8 mouse cellular contexts compared by ENCODE assay signal in the genomic region with DNA sequence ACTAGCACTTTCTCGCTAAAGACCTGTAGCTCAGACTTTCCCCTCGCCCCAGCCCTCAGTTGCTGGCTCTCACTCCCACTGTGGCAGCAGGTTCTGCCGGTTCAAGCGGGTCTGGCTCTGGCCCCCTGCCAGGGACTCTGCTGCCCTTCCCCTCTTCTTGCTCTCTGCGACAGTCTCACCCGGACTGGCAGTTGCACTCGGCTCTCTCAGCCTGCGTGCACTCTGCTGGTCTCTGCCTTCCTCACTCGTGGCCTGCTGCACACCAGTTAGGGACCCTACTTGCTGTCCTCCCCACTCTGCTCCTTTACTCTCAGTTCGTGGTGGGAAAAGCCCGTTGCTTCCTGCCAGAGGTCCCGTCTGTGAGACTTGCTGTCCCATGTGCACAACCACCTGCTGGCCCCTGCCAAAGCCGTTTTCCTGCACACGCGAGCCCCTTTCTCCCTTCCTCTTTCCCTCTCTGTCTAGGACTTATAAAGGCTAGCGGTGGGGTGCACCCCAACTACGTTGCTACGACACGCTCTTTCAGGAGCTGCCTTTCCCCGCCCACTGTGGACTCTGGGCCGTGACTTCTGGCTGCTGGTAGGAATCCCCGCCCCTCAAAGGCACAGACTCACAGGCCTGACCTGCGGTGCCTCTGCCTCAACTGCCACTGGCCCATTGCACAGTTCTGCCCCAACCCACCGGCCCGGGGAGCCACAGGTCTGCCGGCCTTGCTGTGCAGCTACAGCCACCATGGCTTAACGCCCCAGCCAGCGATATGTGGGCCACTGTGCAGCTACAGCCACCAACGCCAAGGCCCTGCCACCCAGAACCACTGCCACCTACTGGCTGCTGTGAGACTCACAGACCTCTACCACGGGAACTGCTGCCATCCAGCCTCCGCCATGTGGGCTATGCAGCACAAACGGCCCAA. TPM values are rescaled to one million over a fixed set of nuclear protein-coding genes. Genes with fewer than 3 reads are reported as not detected.
DNase-seq lines count a peak whose midpoint lies in the region; ATAC-seq and TF ChIP-seq lines count a peak whose summit lies in the region.

No protein-coding gene starts in this region.

- ATAC-seq in erythroblast, adult 5-6 weeks (replicated peaks; ENCODE audit: low FRiP score, poor library complexity, severe bottlenecking), result peak; percentile 98
- ATAC-seq in kidney, embryonic 15.5 days (replicated peaks; ENCODE audit: low FRiP score), result peak; percentile 90
- peak; percentile 89 for ATAC-seq in limb, embryonic 15.5 days (ENCODE audit: insufficient number of reproducible peaks, low FRiP score, low TSS enrichment, low read depth)
- peak; percentile 90 for ATAC-seq in midbrain, postnatal 0 days (ENCODE audit: low FRiP score)

- 1% methylated on average over 32 of the region's 32 CpGs for WGBS in heart, embryonic 10.5 days
- WGBS in kidney, embryonic 15.5 days, result under 1% methylated on average over 32 of the region's 32 CpGs
- WGBS in limb, embryonic 15.5 days, result under 1% methylated on average over 32 of the region's 32 CpGs
- 1% methylated on average over 32 of the region's 32 CpGs for WGBS in midbrain, postnatal 0 days

- H3K4me1 ChIP-seq in heart, embryonic 10.5 days, result peaks cover 14% of the 10 kb centered on the region
- peaks cover 18% of the 10 kb centered on the region for H3K4me1 ChIP-seq in kidney, embryonic 15.5 days
- H3K4me1 ChIP-seq in limb, embryonic 15.5 days, result peaks cover 13% of the 10 kb centered on the region
- no peaks in the 10 kb centered on the region for H3K4me1 ChIP-seq in midbrain, postnatal 0 days (ENCODE audit: insufficient read depth, low read length)

- H3K4me2 ChIP-seq in kidney, embryonic 15.5 days, result peak overlapping the region; percentile 83
- peak overlapping the region; percentile 80 for H3K4me2 ChIP-seq in limb, embryonic 15.5 days
- peak overlapping the region; percentile 87 for H3K4me2 ChIP-seq in midbrain, postnatal 0 days (ENCODE audit: low read depth, low read length, poor library complexity, severe bottlenecking)

- peak overlapping the region; percentile 56 for H3K9ac ChIP-seq in kidney, embryonic 15.5 days
- peak overlapping the region; percentile 55 for H3K9ac ChIP-seq in limb, embryonic 15.5 days
- H3K9ac ChIP-seq in midbrain, postnatal 0 days (replicated peaks; ENCODE audit: low read length, poor library complexity, severe bottlenecking), result peak overlapping the region; percentile 59

- peak overlapping the region; percentile 84 for H3K27ac ChIP-seq in heart, embryonic 10.5 days
- peak overlapping the region; percentile 89 for H3K27ac ChIP-seq in kidney, embryonic 15.5 days
- H3K27ac ChIP-seq in limb, embryonic 15.5 days, result peak overlapping the region; percentile 84
- peak overlapping the region; percentile 52 for H3K27ac ChIP-seq in midbrain, postnatal 0 days (ENCODE audit: low read depth, low read length)

- no peaks in the 10 kb centered on the region for H3K9me3 ChIP-seq in heart, embryonic 10.5 days
- no peaks in the 10 kb centered on the region for H3K9me3 ChIP-seq in kidney, embryonic 15.5 days (replicated peaks)
- H3K9me3 ChIP-seq in limb, embryonic 15.5 days, result no peaks in the 10 kb centered on the region
- H3K9me3 ChIP-seq in midbrain, postnatal 0 days (ENCODE audit: low read length), result no peaks in the 10 kb centered on the region

- no peaks in the 10 kb centered on the region for H3K27me3 ChIP-seq in heart, embryonic 10.5 days (ENCODE audit: insufficient read depth, poor library complexity, severe bottlenecking)
- H3K27me3 ChIP-seq in kidney, embryonic 15.5 days, result no peaks in the 10 kb centered on the region
- no peaks in the 10 kb centered on the region for H3K27me3 ChIP-seq in limb, embryonic 15.5 days
- no peaks in the 10 kb centered on the region for H3K27me3 ChIP-seq in midbrain, postnatal 0 days (ENCODE audit: insufficient read depth, low read length)

- peak overlapping the region; percentile 68 for H3K4me3 ChIP-seq in heart, embryonic 10.5 days
- H3K4me3 ChIP-seq in kidney, embryonic 15.5 days (replicated peaks), result peak overlapping the region; percentile 56
- H3K4me3 ChIP-seq in limb, embryonic 15.5 days, result peak overlapping the region; percentile 58
- peak overlapping the region; percentile 42 for H3K4me3 ChIP-seq in midbrain, postnatal 0 days (ENCODE audit: low read depth, low read length)

- peak; percentile 88 for DNase-seq in A20 (ENCODE audit: low read depth, low spot score)
- DNase-seq in brain, adult 2 months (ENCODE audit: low read depth, low spot score), result peak; percentile 90
- DNase-seq in heart, embryonic 10.5 days (ENCODE audit: low spot score), result peak; percentile 95
- peak; percentile 91 for DNase-seq in midbrain, postnatal 0 days (ENCODE audit: low spot score)
- DNase-seq in spleen, postnatal 10 days (ENCODE audit: low spot score in 2 of 2), result peak; percentile 88 to 92

- H3K36me3 ChIP-seq in heart, embryonic 10.5 days, result peaks cover 17% of the 10 kb centered on the region
- peaks cover 18% of the 10 kb centered on the region for H3K36me3 ChIP-seq in kidney, embryonic 15.5 days
- peaks cover 7% of the 10 kb centered on the region; the same call in 1 of the 2 replicates for H3K36me3 ChIP-seq in limb, embryonic 15.5 days
- no peaks in the 10 kb centered on the region for H3K36me3 ChIP-seq in midbrain, postnatal 0 days (ENCODE audit: insufficient read depth, low read length)

- TF ChIP-seq CTCF in midbrain, postnatal 0 days (IDR thresholded peaks at IDR 0.05), result peak; percentile 87

RNA-seq across cellular contexts. Expression of a gene that starts 20.3 kb away (rescaled TPM):
- total RNA-seq in erythroblast, adult 5-6 weeks (2015; ENCODE audit: low replicate concordance), result 0.63 and 4.0 TPM in 2 replicates
- 0.43 and 3.2 TPM in 2 replicates for total RNA-seq in erythroblast, adult 5-6 weeks (2017; ENCODE audit: low replicate concordance)
- polyA plus RNA-seq in heart, embryonic 10.5 days (2016; fragmentation: Nextera tagmentation; extraction: Ambion mirVana), result 17.2 and 19.9 TPM in 2 replicates
- polyA plus RNA-seq in kidney, embryonic 15.5 days (2015; fragmentation: Nextera tagmentation; extraction: Ambion mirVana), result 23.2 and 24.5 TPM in 2 replicates
- 17.2 and 17.5 TPM in 2 replicates for polyA plus RNA-seq in limb, embryonic 15.5 days (2015; fragmentation: Nextera tagmentation; extraction: Ambion mirVana)
- total RNA-seq in midbrain, postnatal 0 days (2014; rRNA removed), result 31.1 and 37.8 TPM in 2 replicates
- polyA plus RNA-seq in midbrain, postnatal 0 days (2015; fragmentation: Nextera tagmentation; extraction: Ambion mirVana), result 24.9 and 27.5 TPM in 2 replicates

Comparison
In these comparisons a context has a peak if more than half of its experiments do, and no peak if none do; other contexts are left out.
1. Peak in every context shown above with its lines: DNase-seq, ATAC-seq, H3K4me3 ChIP-seq and H3K27ac ChIP-seq.